Mouse (Mus musculus): ENCODE results near the gene Mylk2. TPM values are rescaled to one million over a fixed set of nuclear protein-coding genes. Genes with fewer than 3 reads are reported as not detected.

Mylk2 gene
- polyA plus RNA-seq (2012; ENCODE audit: insufficient read depth, insufficient read length, low replicate concordance, missing spikeins), result not detected in 2 replicates

- TF ChIP-seq POLR2A (IDR thresholded peaks at IDR 0.05; ENCODE audit: insufficient read depth, low read depth, low read length), result no peak
- TF ChIP-seq CTCF (IDR thresholded peaks at IDR 0.05; ENCODE audit: insufficient read depth, low read depth, low read length), result no peak
- WGBS, result 29% methylated on average over 12 of the region's 12 CpGs
- Histone ChIP-seq H3K27ac (ENCODE audit: insufficient read depth, low read depth, low read length) (no peak within 1 kb of the TSS), H3K4me1 (ENCODE audit: control insufficient read depth, insufficient read depth, low read length) (peaks cover 19% of the 10 kb centered on the region), H3K4me3 (ENCODE audit: insufficient read depth, low read depth, low read length) (no peak within 1 kb of the TSS)
Measured at GRCm38 (mm10) chr2:152911031-152911430, at the start of gene Mylk2. Gene Mylk2 (plus strand): TSS chr2:152911352.

GRCm38 (mm10) chr2:152861891-152862290 lies 49.3 kb upstream of the Mylk2 start:
- Histone ChIP-seq H3K4me1 (ENCODE audit: control insufficient read depth, insufficient read depth, low read length) (no peaks in the 10 kb centered on the region), H3K4me3 (ENCODE audit: insufficient read depth, low read depth, low read length) (no peak overlapping the region), H3K27ac (ENCODE audit: insufficient read depth, low read depth, low read length) (no peak overlapping the region)
- TF ChIP-seq POLR2A (IDR thresholded peaks at IDR 0.05; ENCODE audit: insufficient read depth, low read depth, low read length) (no peak), CTCF (IDR thresholded peaks at IDR 0.05; ENCODE audit: insufficient read depth, low read depth, low read length) (no peak)
- 79% methylated on average over 1 of the region's 1 CpGs for whole genome bisulfite sequencing

GRCm38 (mm10) chr2:152862638-152863037 lies 48.5 kb upstream of the Mylk2 start:
- H3K27ac ChIP-seq (ENCODE audit: insufficient read depth, low read depth, low read length), result no peak overlapping the region
- WGBS, result 63% methylated on average over 3 of the region's 3 CpGs

GRCm38 (mm10) chr2:152863346-152863745 lies 47.8 kb upstream of the Mylk2 start:
- Histone ChIP-seq H3K4me1 (ENCODE audit: control insufficient read depth, insufficient read depth, low read length) (no peaks in the 10 kb centered on the region), H3K4me3 (ENCODE audit: insufficient read depth, low read depth, low read length) (no peak overlapping the region), H3K27ac (ENCODE audit: insufficient read depth, low read depth, low read length) (no peak overlapping the region)
- TF ChIP-seq CTCF (IDR thresholded peaks at IDR 0.05; ENCODE audit: insufficient read depth, low read depth, low read length) (no peak), POLR2A (IDR thresholded peaks at IDR 0.05; ENCODE audit: insufficient read depth, low read depth, low read length) (no peak)
- 96% methylated on average over 6 of the region's 6 CpGs for WGBS

More at GRCm38 (mm10) chr2:152862638-152863037, 48.5 kb upstream of the Mylk2 start:
- Histone ChIP-seq H3K4me3 (ENCODE audit: insufficient read depth, low read depth, low read length) (no peak overlapping the region), H3K4me1 (ENCODE audit: control insufficient read depth, insufficient read depth, low read length) (no peaks in the 10 kb centered on the region)
- TF ChIP-seq POLR2A (IDR thresholded peaks at IDR 0.05; ENCODE audit: insufficient read depth, low read depth, low read length) (no peak), CTCF (IDR thresholded peaks at IDR 0.05; ENCODE audit: insufficient read depth, low read depth, low read length) (no peak)

- no peaks in the 10 kb centered on the region for H3K4me1 ChIP-seq (ENCODE audit: control insufficient read depth, insufficient read depth, low read length)
- no peak overlapping the region for H3K27ac ChIP-seq (ENCODE audit: insufficient read depth, low read depth, low read length)
- WGBS, result 89% methylated on average over 3 of the region's 3 CpGs
- TF ChIP-seq POLR2A (IDR thresholded peaks at IDR 0.05; ENCODE audit: insufficient read depth, low read depth, low read length), result no peak
- H3K4me3 ChIP-seq (ENCODE audit: insufficient read depth, low read depth, low read length), result no peak overlapping the region
Measured at GRCm38 (mm10) chr2:152878239-152878638, 32.9 kb upstream of the Mylk2 start.

- TF ChIP-seq POLR2A (IDR thresholded peaks at IDR 0.05; ENCODE audit: insufficient read depth, low read depth, low read length) (no peak), CTCF (IDR thresholded peaks at IDR 0.05; ENCODE audit: insufficient read depth, low read depth, low read length) (no peak)
- H3K27ac ChIP-seq (ENCODE audit: insufficient read depth, low read depth, low read length), result no peak overlapping the region
- WGBS, result 94% methylated on average over 13 of the region's 13 CpGs
Measured at GRCm38 (mm10) chr2:152880898-152881297, 30.3 kb upstream of the Mylk2 start.

GRCm38 (mm10) chr2:152884101-152884645 lies 27.0 kb upstream of the Mylk2 start:
- 57% methylated on average over 6 of the region's 6 CpGs for WGBS
- TF ChIP-seq CTCF (IDR thresholded peaks at IDR 0.05; ENCODE audit: insufficient read depth, low read depth, low read length) (no peak), POLR2A (IDR thresholded peaks at IDR 0.05; ENCODE audit: insufficient read depth, low read depth, low read length) (no peak)
- H3K4me3 ChIP-seq (ENCODE audit: insufficient read depth, low read depth, low read length), result no peak overlapping the region
- no peak overlapping the region for H3K27ac ChIP-seq (ENCODE audit: insufficient read depth, low read depth, low read length)
- peaks cover 6% of the 10 kb centered on the region for H3K4me1 ChIP-seq (ENCODE audit: control insufficient read depth, insufficient read depth, low read length)

More at GRCm38 (mm10) chr2:152880898-152881297, 30.3 kb upstream of the Mylk2 start:
- Histone ChIP-seq H3K4me1 (ENCODE audit: control insufficient read depth, insufficient read depth, low read length) (peaks cover 6% of the 10 kb centered on the region), H3K4me3 (ENCODE audit: insufficient read depth, low read depth, low read length) (no peak overlapping the region)

- Histone ChIP-seq H3K4me3 (ENCODE audit: insufficient read depth, low read depth, low read length) (no peak overlapping the region), H3K27ac (ENCODE audit: insufficient read depth, low read depth, low read length) (no peak overlapping the region), H3K4me1 (ENCODE audit: control insufficient read depth, insufficient read depth, low read length) (peaks cover 6% of the 10 kb centered on the region)
- 85% methylated on average over 3 of the region's 3 CpGs for WGBS
- TF ChIP-seq CTCF (IDR thresholded peaks at IDR 0.05; ENCODE audit: insufficient read depth, low read depth, low read length) (no peak), POLR2A (IDR thresholded peaks at IDR 0.05; ENCODE audit: insufficient read depth, low read depth, low read length) (no peak)
Measured at GRCm38 (mm10) chr2:152887230-152887629, 23.9 kb upstream of the Mylk2 start.

GRCm38 (mm10) chr2:152888774-152889173 lies 22.4 kb upstream of the Mylk2 start:
- TF ChIP-seq CTCF (IDR thresholded peaks at IDR 0.05; ENCODE audit: insufficient read depth, low read depth, low read length) (no peak), POLR2A (IDR thresholded peaks at IDR 0.05; ENCODE audit: insufficient read depth, low read depth, low read length) (no peak)
- Histone ChIP-seq H3K4me1 (ENCODE audit: control insufficient read depth, insufficient read depth, low read length) (peaks cover 6% of the 10 kb centered on the region), H3K27ac (ENCODE audit: insufficient read depth, low read depth, low read length) (no peak overlapping the region), H3K4me3 (ENCODE audit: insufficient read depth, low read depth, low read length) (no peak overlapping the region)
- 86% methylated on average over 5 of the region's 5 CpGs for WGBS

Measured in olfactory bulb, adult 2 months (tissue).